Mouse (Mus musculus) thymus, adult 2 months (tissue): ENCODE data around the gene Gna15. TPM values are rescaled to one million over a fixed set of nuclear protein-coding genes. Genes with fewer than 3 reads are reported as not detected.
A peak's percentile ranks its signal among the peaks of the same experiment; 100 is the strongest.

Experiments
- DNase-seq: peaks from one replicate; pipeline ENCODE4 v3.0.0; 2021
- H3K27ac ChIP-seq: fragments of 200-500 bp; 2 replicates; pipeline ENCODE4 v1.5.1; 2012; ENCODE audit warnings: low read length, control low read depth; ENCODE audit not compliant: control insufficient read depth, insufficient read depth
- H3K27me3 ChIP-seq: fragments of 200-500 bp; 2 replicates; pipeline ENCODE4 v1.6.1; 2012; ENCODE audit warnings: mild to moderate bottlenecking, low read length, moderate library complexity, mixed read lengths; ENCODE audit not compliant: control insufficient read depth, insufficient read depth
- H3K36me3 ChIP-seq: fragments of 200-500 bp; 2 replicates; pipeline ENCODE4 v1.6.1; 2012; ENCODE audit warnings: mild to moderate bottlenecking, low read length, moderate library complexity; ENCODE audit not compliant: control insufficient read depth, insufficient read depth
- H3K4me1 ChIP-seq: fragments of 200-500 bp; replicated peaks from 2 replicates; pipeline ENCODE4 v1.6.1; 2012; ENCODE audit warnings: low read length; ENCODE audit not compliant: control insufficient read depth, insufficient read depth
- H3K4me3 ChIP-seq: fragments of 200-500 bp; 2 replicates; pipeline ENCODE4 v1.5.1; 2012; ENCODE audit warnings: mild to moderate bottlenecking, low read length, control low read depth, moderate library complexity; ENCODE audit not compliant: control insufficient read depth, insufficient read depth
- CTCF ChIP-seq: fragments of 200-500 bp; IDR thresholded peaks from 2 replicates; pipeline ENCODE4 v1.5.1; 2012; ENCODE audit warnings: mild to moderate bottlenecking, control low read depth, low read length, moderate library complexity, borderline replicate concordance; ENCODE audit not compliant: control insufficient read depth, poor library complexity, insufficient read depth; ENCODE audit errors: extremely low read depth
- POLR2A ChIP-seq: fragments of 200-500 bp; IDR thresholded peaks from 2 replicates; pipeline ENCODE4 v1.6.1; 2012; ENCODE audit warnings: mild to moderate bottlenecking, low read length, control low read depth, moderate library complexity; ENCODE audit not compliant: control insufficient read depth, poor library complexity, insufficient read depth; ENCODE audit errors: extremely low read depth
- WGBS: fragments of 180-500 bp; shearing (Covaris S2); methylation state at CpG from one replicate; pipeline ENCODE4 v1.1.7; 2018; 5-methylcytosine and 5-hydroxymethylcytosine counted together
- polyA plus RNA-seq: library from polyadenylated mRNA; depleted of rRNA; stranded (reverse); fragments of >200 nt; gene quantifications from 2 replicates; pipeline ENCODE4 v1.2.3, GENCODE M21; 2012

Gene Gna15
- polyA plus RNA-seq, 1 experiment: 10.6 TPM

- Histone ChIP-seq H3K4me3 (peak overlapping the region; percentile 91; the same call in 1 of the 2 replicates), H3K27me3 (no peaks in the 10 kb centered on the region), H3K27ac (no peak overlapping the region), H3K36me3 (peaks cover 4% of the 10 kb centered on the region), H3K4me1 (peaks cover 31% of the 10 kb centered on the region)
- 74% methylated on average over 6 of the region's 6 CpGs for WGBS
- TF ChIP-seq POLR2A (0 out of 2 replicates have a peak, but pooled peaks have one; percentile 5), CTCF (no peak)
- DNase-seq: no peak
Measured at GRCm38 (mm10) chr10:81495151-81495550, 28.9 kb downstream of the Gna15 start.

DNA sequence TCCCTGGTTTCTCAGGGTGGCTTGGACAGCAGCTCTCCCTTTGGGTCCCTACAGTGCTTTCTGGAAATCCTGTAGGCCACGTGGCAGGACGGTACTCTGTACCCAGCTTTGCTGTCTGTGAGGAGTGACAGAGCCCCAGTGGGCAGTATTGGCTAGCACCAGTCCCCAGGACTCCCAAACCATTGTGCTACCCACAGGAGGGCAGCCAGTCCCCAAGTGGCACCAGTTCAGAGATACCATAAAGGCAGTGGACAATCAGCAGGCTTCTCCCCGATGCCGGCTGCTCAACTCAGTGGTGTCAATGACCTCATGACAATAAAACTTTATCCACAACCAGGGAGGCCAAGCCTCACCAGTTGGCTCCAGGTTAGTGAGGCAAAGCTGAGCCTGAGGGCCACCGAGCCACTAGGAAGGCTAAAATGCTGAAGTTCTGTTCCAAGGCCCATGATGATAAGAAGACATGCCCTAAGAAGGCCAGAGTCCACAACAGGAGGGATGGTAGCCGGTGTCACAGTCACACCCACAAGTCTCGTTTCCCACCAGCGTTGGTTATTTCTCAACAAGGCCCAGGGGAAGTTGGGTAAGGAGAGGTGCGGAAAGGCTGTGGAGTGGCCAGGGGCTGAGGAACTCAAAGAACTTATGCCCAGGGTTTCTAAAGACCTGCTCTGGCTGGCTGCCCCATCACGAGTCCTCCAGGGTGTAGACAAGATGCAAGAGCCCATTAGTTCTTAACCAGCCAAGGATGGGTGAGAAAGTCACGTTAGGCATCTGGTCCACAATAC lies 29.6 kb downstream of the Gna15 start:
- Histone ChIP-seq H3K27ac (no peak overlapping the region), H3K4me1 (peaks cover 28% of the 10 kb centered on the region), H3K27me3 (no peaks in the 10 kb centered on the region), H3K36me3 (peaks cover 8% of the 10 kb centered on the region), H3K4me3 (no peak overlapping the region)
- 93% methylated on average over 11 of the region's 11 CpGs for WGBS
- no peak for DNase-seq
- TF ChIP-seq CTCF: no peak

DNA sequence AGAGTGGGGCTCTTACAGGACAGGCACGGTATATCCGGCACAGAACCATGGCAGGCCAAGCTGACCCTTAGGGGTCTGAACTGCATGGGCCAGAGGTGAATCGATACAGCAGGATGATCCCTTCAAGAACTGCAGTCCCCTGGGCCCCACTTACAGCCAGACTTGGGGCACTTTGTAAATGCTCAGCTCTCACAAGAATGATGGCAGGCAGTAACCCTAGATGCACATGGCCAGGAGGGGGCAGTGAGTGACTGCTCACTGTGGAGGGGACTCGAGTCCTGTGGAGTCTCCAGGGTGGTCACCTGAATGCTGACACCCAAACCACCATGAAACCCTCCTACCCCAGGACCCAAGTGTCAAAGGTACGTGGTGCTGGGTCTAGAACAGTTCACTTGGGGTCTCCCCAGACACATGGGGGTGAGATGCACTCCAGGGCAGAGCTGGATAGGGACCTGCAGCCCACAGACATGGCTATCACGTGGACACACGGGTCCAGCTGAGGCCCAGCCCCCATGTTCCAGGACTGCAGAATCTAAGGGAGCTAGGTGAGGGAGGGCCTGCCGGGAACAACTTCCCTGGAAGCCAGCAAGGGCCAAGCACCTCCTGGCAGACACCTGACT lies 30.3 kb downstream of the Gna15 start:
- Histone ChIP-seq H3K27me3 (no peaks in the 10 kb centered on the region), H3K36me3 (peaks cover 8% of the 10 kb centered on the region), H3K4me3 (no peak overlapping the region), H3K4me1 (peaks cover 23% of the 10 kb centered on the region), H3K27ac (no peak overlapping the region)
- TF ChIP-seq CTCF: 0 out of 2 replicates have a peak, but pooled peaks have one; percentile 19
- TF ChIP-seq POLR2A: no peak
- peak; percentile 49 for DNase-seq
- 90% methylated on average over 8 of the region's 8 CpGs for WGBS

DNA sequence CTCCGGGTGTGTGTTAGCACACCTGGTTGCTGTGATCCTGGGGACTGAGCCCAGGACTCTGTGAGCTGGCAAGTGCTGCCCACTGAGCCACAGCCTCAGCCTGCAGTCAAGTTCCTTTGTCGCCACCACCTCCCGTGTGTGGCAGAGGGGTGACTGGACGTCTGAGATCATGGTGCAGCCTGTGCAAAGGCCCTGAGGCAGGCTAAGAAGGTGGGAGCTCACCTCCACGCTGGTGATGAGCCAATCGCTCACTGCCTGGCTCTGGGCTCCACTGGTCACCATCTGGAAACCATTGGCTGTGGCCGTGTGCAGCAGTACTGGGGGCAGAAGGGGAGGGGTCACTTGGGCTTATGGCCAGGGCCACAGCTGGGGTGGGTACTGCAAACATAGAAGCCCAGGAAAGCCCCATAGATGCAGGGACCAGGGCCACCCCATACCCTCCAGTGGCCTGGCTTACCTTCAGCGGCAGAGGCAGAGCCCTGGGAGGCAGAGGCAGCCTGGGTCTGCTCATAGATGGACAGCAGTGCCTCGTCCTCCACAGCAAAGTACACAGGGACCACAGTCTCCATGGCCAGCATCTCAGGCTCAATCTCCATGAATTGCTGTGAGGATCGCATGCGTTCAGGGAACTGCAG lies 31.3 kb downstream of the Gna15 start:
- TF ChIP-seq CTCF (no peak), POLR2A (no peak)
- Histone ChIP-seq H3K36me3 (peaks cover 17% of the 10 kb centered on the region), H3K4me3 (no peak overlapping the region), H3K27ac (no peak overlapping the region), H3K4me1 (peaks cover 15% of the 10 kb centered on the region), H3K27me3 (no peaks in the 10 kb centered on the region)
- 94% methylated on average over 11 of the region's 11 CpGs for WGBS
- no peak for DNase-seq

GRCm38 (mm10) chr10:81491018-81491417 lies 33.0 kb downstream of the Gna15 start:
- DNase-seq: no peak
- WGBS: 99% methylated on average over 9 of the region's 9 CpGs
- no peak for TF ChIP-seq CTCF
- peaks cover 12% of the 10 kb centered on the region for H3K4me1 ChIP-seq
- H3K27ac ChIP-seq: no peak overlapping the region
- peaks cover 23% of the 10 kb centered on the region for H3K36me3 ChIP-seq
- no peaks in the 10 kb centered on the region for H3K27me3 ChIP-seq
- H3K4me3 ChIP-seq: no peak overlapping the region

DNA sequence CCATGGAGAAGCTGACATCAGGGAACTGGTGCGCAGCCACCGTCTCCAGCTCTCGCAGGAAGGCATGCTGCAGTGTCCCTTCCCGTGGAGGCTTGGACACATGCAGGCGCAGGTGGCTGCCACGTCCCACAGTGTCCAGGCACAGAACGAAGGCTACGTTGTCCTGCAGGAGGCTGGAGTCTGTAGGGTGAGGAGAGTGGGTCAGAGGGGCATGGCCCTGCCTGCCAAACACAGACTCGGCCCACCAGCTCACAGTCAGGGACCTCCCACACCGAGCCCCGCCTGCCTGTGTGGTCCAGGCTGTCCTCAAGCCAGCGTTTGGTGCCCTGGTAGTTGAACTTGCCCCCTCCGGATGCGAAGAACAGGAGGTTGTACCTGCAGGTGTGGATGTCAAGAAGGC lies 34.1 kb downstream of the Gna15 start:
- peaks cover 3% of the 10 kb centered on the region for H3K4me1 ChIP-seq
- TF ChIP-seq POLR2A (no peak), CTCF (no peak)
- no peak for DNase-seq

GRCm38 (mm10) chr10:81488081-81488480 lies 35.9 kb downstream of the Gna15 start:
- DNase-seq: no peak
- no peak overlapping the region for H3K27ac ChIP-seq
- WGBS: 96% methylated on average over 11 of the region's 11 CpGs
- H3K4me3 ChIP-seq: no peak overlapping the region
- no peaks in the 10 kb centered on the region for H3K27me3 ChIP-seq
- TF ChIP-seq POLR2A: no peak
- no peak for TF ChIP-seq CTCF
- H3K4me1 ChIP-seq: no peaks in the 10 kb centered on the region
- H3K36me3 ChIP-seq: peaks cover 23% of the 10 kb centered on the region

More for the DNA sequence above, 34.1 kb downstream of the Gna15 start:
- Histone ChIP-seq H3K4me3 (no peak overlapping the region), H3K27me3 (no peaks in the 10 kb centered on the region), H3K27ac (no peak overlapping the region), H3K36me3 (peaks cover 23% of the 10 kb centered on the region)
- 97% methylated on average over 14 of the region's 14 CpGs for WGBS
